Mouse (Mus musculus) liver, adult 2 months (tissue): ENCODE results near the gene Stx11.

Experiments used
- CTCF ChIP-seq: fragments of 200-500 bp; IDR thresholded peaks from 2 replicates; pipeline ENCODE4 v1.5.1; 2011; ENCODE audit warnings: low read depth, low read length, control low read depth
- POLR2A ChIP-seq: fragments of 200-500 bp; IDR thresholded peaks from 2 replicates; pipeline ENCODE4 v1.6.1; 2011; ENCODE audit warnings: low read length, control low read depth; ENCODE audit not compliant: insufficient read depth; ENCODE audit errors: extremely low read depth

GRCm38 (mm10) chr10:12986485-12986884 is 22.4 kb upstream of the Stx11 start:
- TF ChIP-seq CTCF (no peak), POLR2A (no peak)
